Mouse (Mus musculus): ENCODE measurements around the gene Stra6. TPM values are rescaled to one million over a fixed set of nuclear protein-coding genes. Genes with fewer than 3 reads are reported as not detected.

The Stra6 gene
- total RNA-seq, 2 experiments from 2014 or later, result 0.90 to 2.2 TPM

- no peak for DNase-seq (ENCODE audit: low spot score in 2 of 2)
Observed at GRCm38 (mm10) chr9:58163146-58163545, 99.6 kb downstream of the Stra6 start.

GRCm38 (mm10) chr9:58165779-58166178 lies 102.2 kb downstream of the Stra6 start:
- no peak for DNase-seq (ENCODE audit: low spot score in 2 of 2)

- no peak for DNase-seq (ENCODE audit: low spot score in 2 of 2)
Observed at GRCm38 (mm10) chr9:58168880-58169279, 105.3 kb downstream of the Stra6 start.

- no peak for DNase-seq (ENCODE audit: low spot score in 2 of 2)
Observed at GRCm38 (mm10) chr9:58169426-58169825, 105.8 kb downstream of the Stra6 start.

- DNase-seq (ENCODE audit: low spot score in 2 of 2), result no peak
Observed at GRCm38 (mm10) chr9:58172863-58173262, 109.3 kb downstream of the Stra6 start.

GRCm38 (mm10) chr9:58174818-58175251 lies 111.2 kb downstream of the Stra6 start:
- DNase-seq (ENCODE audit: low spot score in 2 of 2), result no peak

GRCm38 (mm10) chr9:58175745-58176487 lies 112.3 kb downstream of the Stra6 start:
- no peak for DNase-seq (ENCODE audit: low spot score in 2 of 2)

GRCm38 (mm10) chr9:58177165-58177564 lies 113.6 kb downstream of the Stra6 start:
- no peak for DNase-seq (ENCODE audit: low spot score in 2 of 2)

- no peak for DNase-seq (ENCODE audit: low spot score in 2 of 2)
Observed at GRCm38 (mm10) chr9:58179390-58179789, 115.8 kb downstream of the Stra6 start.

GRCm38 (mm10) chr9:58184456-58184855 lies 120.9 kb downstream of the Stra6 start:
- DNase-seq (ENCODE audit: low spot score in 2 of 2), result no peak

- DNase-seq (ENCODE audit: low spot score in 2 of 2), result no peak
Observed at GRCm38 (mm10) chr9:58194222-58194621, 130.6 kb downstream of the Stra6 start.

GRCm38 (mm10) chr9:58195671-58196070 lies 132.1 kb downstream of the Stra6 start:
- no peak for DNase-seq (ENCODE audit: low spot score in 2 of 2)

GRCm38 (mm10) chr9:58196141-58196540 lies 132.6 kb downstream of the Stra6 start:
- DNase-seq (ENCODE audit: low spot score in 2 of 2), result no peak

GRCm38 (mm10) chr9:58196610-58197567 lies 133.3 kb downstream of the Stra6 start:
- no peak for DNase-seq (ENCODE audit: low spot score in 2 of 2)

GRCm38 (mm10) chr9:58197781-58198701 lies 134.5 kb downstream of the Stra6 start:
- no peak for DNase-seq (ENCODE audit: low spot score in 2 of 2)

- DNase-seq (ENCODE audit: low spot score in 2 of 2), result no peak
Observed at GRCm38 (mm10) chr9:58198801-58199371, 135.3 kb downstream of the Stra6 start.

- DNase-seq (ENCODE audit: low spot score in 2 of 2), result no peak
Observed at GRCm38 (mm10) chr9:58199381-58200269, 136.0 kb downstream of the Stra6 start.

- no peak for DNase-seq (ENCODE audit: low spot score in 2 of 2)
Observed at GRCm38 (mm10) chr9:58200270-58201090, 136.9 kb downstream of the Stra6 start.

Data from adrenal gland, postnatal 4 days (tissue).